Mouse (Mus musculus) lung, embryonic 14.5 days (tissue): ENCODE results near the gene Tgfbr1. TPM values are rescaled to one million over a fixed set of nuclear protein-coding genes. Genes with fewer than 3 reads are reported as not detected.

ENCODE experiments used
- ATAC-seq: fragments of 200-750 bp; cut with Nextera tagmentation; 2 replicates; pipeline ENCODE4 v1.8.0; 2017; ENCODE audit warnings: mild to moderate bottlenecking, moderate TSS enrichment, moderate library complexity; ENCODE audit not compliant: insufficient read depth
- DNase-seq: peaks from one replicate; pipeline ENCODE4 v3.0.0-alpha.2; 2015
- H3K27ac ChIP-seq: fragments of 300-500 bp; sonication (generic); 2 replicates; pipeline ENCODE4 v1.5.1; 2014; ENCODE audit warnings: low read depth, mild to moderate bottlenecking, moderate library complexity
- H3K27me3 ChIP-seq: fragments of 300-500 bp; sonication (generic); 2 replicates; pipeline ENCODE4 v1.6.1; 2014; ENCODE audit warnings: low read length, control low read depth; ENCODE audit not compliant: insufficient read depth
- H3K36me3 ChIP-seq: fragments of 300-500 bp; sonication (generic); 2 replicates; pipeline ENCODE4 v1.6.1; 2014; ENCODE audit warnings: control low read depth; ENCODE audit not compliant: insufficient read depth
- H3K4me1 ChIP-seq: fragments of 300-500 bp; sonication (generic); 2 replicates; pipeline ENCODE4 v1.6.1; 2014; ENCODE audit warnings: antibody characterized with exemption, control low read depth; ENCODE audit not compliant: insufficient read depth
- H3K4me2 ChIP-seq: fragments of 300-500 bp; sonication (generic); 2 replicates; pipeline ENCODE4 v1.6.1; 2014; ENCODE audit warnings: mild to moderate bottlenecking
- H3K4me3 ChIP-seq: fragments of 300-500 bp; sonication (generic); 2 replicates; pipeline ENCODE4 v1.5.1; 2014; ENCODE audit warnings: low read depth, low read length
- H3K9ac ChIP-seq: fragments of 300-500 bp; sonication (generic); 2 replicates; pipeline ENCODE4 v1.6.1; 2014
- H3K9me3 ChIP-seq: fragments of 300-500 bp; sonication (generic); 2 replicates; pipeline ENCODE4 v1.6.1; 2016; ENCODE audit warnings: low read depth, low read length, control low read depth
- CTCF ChIP-seq: IDR thresholded peaks from 2 replicates; pipeline ENCODE4 v1.5.1; 2016; ENCODE audit warnings: antibody characterized with exemption, low read depth
- WGBS: fragments of 180-500 bp; shearing (Covaris S2); extraction: QIAGEN DNeasy Blood & Tissue Kit; methylation state at CpG from one replicate; pipeline ENCODE4 v1.1.7; 2014; 5-methylcytosine and 5-hydroxymethylcytosine counted together
- polyA plus RNA-seq: library from polyadenylated mRNA; unstranded; fragments of >200 nt; fragmentation: Nextera tagmentation; extraction: Ambion mirVana; gene quantifications from 2 replicates; pipeline ENCODE4 v1.2.1, GENCODE M21; 2014

Tgfbr1 gene
- polyA plus RNA-seq, 1 experiment from 2014 or later, result 36.6 TPM

DNA sequence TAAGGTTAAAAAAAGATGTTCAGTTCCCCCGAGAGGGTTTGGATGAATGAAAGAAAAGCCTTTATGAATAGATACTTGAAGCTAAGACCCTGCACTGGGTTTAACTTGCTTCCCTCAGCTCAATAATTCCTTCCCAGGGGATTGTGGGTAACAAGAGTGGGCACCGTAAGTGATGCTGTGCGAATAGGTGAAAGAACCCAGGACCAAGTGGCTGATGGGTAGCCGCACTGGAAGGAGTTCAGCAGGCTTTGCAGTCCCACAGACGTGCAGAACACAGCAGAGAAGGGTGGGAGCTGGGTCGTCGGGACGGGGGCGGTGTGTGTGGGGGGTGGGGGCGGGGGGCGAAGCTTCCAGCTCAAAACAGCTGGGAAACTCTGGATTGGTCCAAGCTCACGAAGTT, 82.1 kb downstream of the Tgfbr1 start:
- DNase-seq (no peak), ATAC-seq (no peak)
- TF ChIP-seq CTCF, result no peak
- Histone ChIP-seq H3K36me3 (no peaks in the 10 kb centered on the region), H3K27me3 (no peaks in the 10 kb centered on the region), H3K4me3 (no peak overlapping the region), H3K4me2 (no peak overlapping the region; the same call in 1 of the 2 replicates), H3K9ac (no peak overlapping the region), H3K27ac (no peak overlapping the region), H3K4me1 (peaks cover 7% of the 10 kb centered on the region; the same call in 1 of the 2 replicates), H3K9me3 (no peaks in the 10 kb centered on the region)
- WGBS, result 44% methylated on average over 12 of the region's 12 CpGs

- no peak for TF ChIP-seq CTCF
- ATAC-seq (no peak), DNase-seq (peak; percentile 84)
- WGBS, result 34% methylated on average over 28 of the region's 28 CpGs
- H3K27me3 ChIP-seq, result no peaks in the 10 kb centered on the region
- no peak overlapping the region for H3K4me3 ChIP-seq
- peaks cover 7% of the 10 kb centered on the region; the same call in 1 of the 2 replicates for H3K4me1 ChIP-seq
- H3K9me3 ChIP-seq, result no peaks in the 10 kb centered on the region
- H3K4me2 ChIP-seq, result peak overlapping the region; percentile 26
- no peak overlapping the region for H3K27ac ChIP-seq
- H3K36me3 ChIP-seq, result no peaks in the 10 kb centered on the region
- no peak overlapping the region for H3K9ac ChIP-seq
These were observed 82.7 kb downstream of the Tgfbr1 start for GRCm38 (mm10) chr4:47435566-47436360.

GRCm38 (mm10) chr4:47437365-47438340, 84.6 kb downstream of the Tgfbr1 start:
- Histone ChIP-seq H3K27me3 (no peaks in the 10 kb centered on the region), H3K4me1 (peaks cover 7% of the 10 kb centered on the region; the same call in 1 of the 2 replicates), H3K9ac (peak overlapping the region; percentile 60), H3K4me2 (peak overlapping the region; percentile 93), H3K27ac (peak overlapping the region; percentile 54; the same call in 1 of the 2 replicates), H3K36me3 (no peaks in the 10 kb centered on the region), H3K9me3 (no peaks in the 10 kb centered on the region), H3K4me3 (peak overlapping the region; percentile 41)
- peak; percentile 92 for ATAC-seq
- TF ChIP-seq CTCF, result peak; percentile 98
- 0% methylated on average over 33 of the region's 33 CpGs for WGBS
- peak; percentile 98 for DNase-seq

- no peak for TF ChIP-seq CTCF
- DNase-seq, result no peak
- H3K36me3 ChIP-seq, result no peaks in the 10 kb centered on the region
- 76% methylated on average over 6 of the region's 6 CpGs for WGBS
- no peaks in the 10 kb centered on the region for H3K9me3 ChIP-seq
- H3K4me3 ChIP-seq, result no peak overlapping the region
- no peak overlapping the region for H3K9ac ChIP-seq
- peaks cover 7% of the 10 kb centered on the region; the same call in 1 of the 2 replicates for H3K4me1 ChIP-seq
- H3K27me3 ChIP-seq, result no peaks in the 10 kb centered on the region
- H3K4me2 ChIP-seq, result no peak overlapping the region
- ATAC-seq, result no peak
- no peak overlapping the region for H3K27ac ChIP-seq
These were observed 85.9 kb downstream of the Tgfbr1 start for GRCm38 (mm10) chr4:47438956-47439355.

DNA sequence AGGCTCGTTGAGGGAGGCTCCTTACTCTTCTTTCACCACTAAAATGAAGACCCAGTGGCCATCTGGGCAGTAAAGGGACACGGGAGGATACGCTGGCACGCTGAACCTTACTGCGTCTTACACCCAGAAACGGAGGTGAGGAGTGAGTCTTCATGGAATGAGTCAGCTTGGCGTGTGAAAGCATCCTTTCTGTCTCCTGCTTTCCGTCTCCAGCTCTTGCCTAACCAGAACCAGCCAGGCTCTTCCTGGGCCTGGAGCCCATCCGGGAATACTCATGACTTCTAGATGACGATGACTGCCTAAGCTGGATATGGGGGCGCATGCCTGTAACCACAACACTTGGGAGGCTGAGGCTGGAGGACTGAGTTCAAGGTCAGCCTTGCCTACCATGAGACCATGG, 87.9 kb downstream of the Tgfbr1 start:
- 87% methylated on average over 11 of the region's 11 CpGs for WGBS
- no peak for DNase-seq

GRCm38 (mm10) chr4:47448526-47448925, 95.5 kb downstream of the Tgfbr1 start:
- Histone ChIP-seq H3K4me2 (no peak overlapping the region), H3K27me3 (no peaks in the 10 kb centered on the region), H3K36me3 (no peaks in the 10 kb centered on the region), H3K9me3 (no peaks in the 10 kb centered on the region), H3K27ac (no peak overlapping the region), H3K4me1 (no peaks in the 10 kb centered on the region), H3K4me3 (no peak overlapping the region), H3K9ac (no peak overlapping the region)
- 84% methylated on average over 3 of the region's 3 CpGs for WGBS
- ATAC-seq (no peak), DNase-seq (no peak)
- TF ChIP-seq CTCF, result no peak

More for the DNA sequence above, 87.9 kb downstream of the Tgfbr1 start:
- Histone ChIP-seq H3K36me3 (no peaks in the 10 kb centered on the region), H3K27ac (no peak overlapping the region), H3K4me2 (no peak overlapping the region), H3K9me3 (no peaks in the 10 kb centered on the region), H3K9ac (no peak overlapping the region), H3K27me3 (no peaks in the 10 kb centered on the region), H3K4me3 (no peak overlapping the region), H3K4me1 (peaks cover 7% of the 10 kb centered on the region; the same call in 1 of the 2 replicates)
- no peak for TF ChIP-seq CTCF
- no peak for ATAC-seq
